Mouse (Mus musculus) cortical plate, adult 2 months (tissue): Measurements from ENCODE around the gene Traf3ip3.

Source experiments
- CTCF ChIP-seq: fragments of 200-500 bp; IDR thresholded peaks from 2 replicates; pipeline ENCODE4 v1.5.1; 2011; ENCODE audit warnings: mild to moderate bottlenecking, control low read depth, low read length; ENCODE audit not compliant: insufficient read depth; ENCODE audit errors: extremely low read depth
- POLR2A ChIP-seq: fragments of 200-500 bp; IDR thresholded peaks from 2 replicates; pipeline ENCODE4 v1.6.1; 2011; ENCODE audit warnings: mild to moderate bottlenecking, low read length, control low read depth; ENCODE audit not compliant: insufficient read depth; ENCODE audit errors: extremely low read depth

DNA sequence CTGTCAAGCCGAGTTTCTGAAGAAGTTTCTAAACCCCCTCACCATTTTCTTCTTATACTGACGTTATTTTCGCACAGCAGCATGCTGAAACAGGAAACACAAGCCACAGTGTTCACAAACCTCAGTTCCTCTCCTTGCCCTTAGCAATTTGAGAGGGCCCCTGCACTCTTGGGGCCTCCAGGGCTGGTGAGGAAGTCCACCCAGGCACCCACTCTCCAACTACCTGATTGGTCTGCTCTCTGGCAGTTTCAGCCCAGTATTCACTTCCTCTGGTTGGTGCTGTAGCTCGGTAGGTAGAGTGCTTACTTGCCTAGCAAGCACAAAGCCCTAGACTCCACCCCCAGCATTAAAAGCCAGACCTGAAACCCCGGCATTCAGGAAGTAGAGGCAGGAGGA, at the start of gene Traf3ip3:
- TF ChIP-seq CTCF, result no peak
- TF ChIP-seq POLR2A, result no peak
